Mouse (Mus musculus) kidney, postnatal 10 days (tissue): Measurements from ENCODE around the gene Car8.
"Not testable (repeated sequence)": the region's sequence is repeated elsewhere in the genome, so short reads cannot be mapped to it uniquely, and the experiment has no call there.

Source experiments
- DNase-seq: peaks from one replicate; pipeline ENCODE4 v3.0.0; 2021; ENCODE audit warnings: mixed read lengths

Car8 gene

GRCm38 (mm10) chr4:8201631-8202030 lies 37.2 kb downstream of the Car8 start:
- no peak for DNase-seq

GRCm38 (mm10) chr4:8200081-8200480 lies 38.8 kb downstream of the Car8 start:
- peak; percentile 33 for DNase-seq

GRCm38 (mm10) chr4:8198033-8198432 lies 40.8 kb downstream of the Car8 start:
- DNase-seq = peak; percentile 58

GRCm38 (mm10) chr4:8190441-8190840 lies 48.4 kb downstream of the Car8 start:
- DNase-seq = no peak

- no peak for DNase-seq
Observed at GRCm38 (mm10) chr4:8186921-8187687, 51.7 kb downstream of the Car8 start.

- DNase-seq = no peak
Observed at GRCm38 (mm10) chr4:8180576-8180975, 58.3 kb downstream of the Car8 start.

DNA sequence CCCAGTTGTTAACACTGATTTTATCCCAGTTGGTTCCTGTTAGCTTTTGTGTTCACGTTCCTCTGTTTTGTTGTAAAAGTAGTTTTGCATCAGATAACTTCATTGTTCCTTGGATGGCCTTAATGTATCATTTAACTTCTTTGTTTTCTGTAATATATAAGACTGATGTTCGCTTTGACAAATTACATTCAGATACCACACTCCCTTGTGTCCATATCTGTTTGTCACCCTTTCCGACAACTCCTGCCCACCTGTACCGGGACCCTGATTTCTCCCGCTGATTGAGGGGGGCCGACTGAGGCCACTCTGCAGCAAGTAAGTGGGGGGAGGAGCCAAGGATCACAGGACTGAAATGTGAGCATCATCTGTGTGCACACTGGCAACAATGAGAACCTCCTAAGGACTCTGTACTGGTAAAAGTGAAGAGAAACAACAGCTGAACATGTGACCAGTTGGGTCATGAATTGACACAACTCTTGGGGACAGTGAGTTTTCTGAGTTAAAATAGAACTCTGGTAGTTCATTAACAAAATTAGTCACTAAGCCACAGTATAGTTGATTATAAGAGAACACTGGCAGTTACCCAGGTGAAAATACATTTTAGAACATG lies 84.1 kb downstream of the Car8 start:
- DNase-seq = no peak

DNA sequence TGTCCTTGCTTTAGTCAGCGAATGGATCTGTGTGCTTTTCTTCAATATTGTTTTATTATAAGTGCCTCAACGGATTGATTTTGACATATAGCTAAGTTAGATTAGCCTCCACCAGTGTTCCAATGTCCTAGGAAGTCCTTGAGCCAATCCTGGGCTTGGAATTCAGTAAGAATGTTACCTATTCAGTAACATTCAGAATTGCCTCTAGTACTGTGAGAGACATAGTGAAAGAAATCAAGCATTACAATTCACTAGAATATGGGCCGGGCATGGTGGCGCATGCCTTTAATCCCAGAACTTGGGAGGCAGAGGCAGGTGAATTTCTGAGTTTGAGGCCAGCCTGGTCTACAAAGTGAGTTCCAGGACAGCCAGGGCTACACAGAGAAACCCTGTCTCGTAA lies 84.9 kb downstream of the Car8 start:
- DNase-seq = not testable (repeated sequence)

- no peak for DNase-seq
Observed at GRCm38 (mm10) chr4:8137403-8137802, 101.4 kb downstream of the Car8 start.

DNA sequence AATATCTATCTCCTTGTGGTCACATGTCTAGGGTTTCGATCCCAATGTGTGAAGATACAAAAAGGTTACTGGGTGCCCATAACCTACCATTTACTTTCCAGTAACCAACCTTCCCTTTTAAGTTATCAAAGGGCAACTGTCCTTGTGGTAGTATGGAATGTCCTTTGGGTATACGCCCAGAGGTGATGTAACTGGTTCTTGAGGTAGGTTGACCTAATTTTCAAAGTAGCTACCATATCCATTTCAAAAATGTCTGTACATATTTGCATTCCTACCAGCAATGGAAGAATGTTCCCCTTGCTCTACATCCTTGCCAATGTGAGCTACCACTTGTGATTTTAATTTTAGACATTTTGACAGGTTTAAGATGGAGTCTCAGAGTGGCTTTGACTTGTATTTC lies 106.8 kb downstream of the Car8 start:
- DNase-seq = no peak

- DNase-seq = peak; percentile 28
Observed at GRCm38 (mm10) chr4:8113558-8113957, 125.3 kb downstream of the Car8 start.

DNA sequence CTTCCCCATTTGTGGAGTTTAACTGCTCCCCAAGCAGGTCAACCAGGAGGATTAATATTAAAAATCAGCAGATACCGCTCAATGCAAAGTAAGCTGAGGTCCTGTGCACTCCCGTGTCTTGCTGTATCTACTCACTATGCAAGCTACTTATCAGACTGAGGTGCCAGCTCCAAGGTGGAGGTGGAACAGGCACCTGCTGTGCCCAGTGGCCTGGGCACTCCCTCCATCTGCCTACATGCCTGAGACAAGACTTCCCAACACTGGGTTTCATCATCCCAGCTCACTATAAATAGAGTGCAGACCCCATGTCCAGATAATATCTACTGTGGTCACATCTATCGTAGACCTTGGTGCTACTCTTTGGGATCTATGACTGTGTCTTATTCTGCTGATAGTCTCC lies 127.0 kb downstream of the Car8 start:
- no peak for DNase-seq

DNA sequence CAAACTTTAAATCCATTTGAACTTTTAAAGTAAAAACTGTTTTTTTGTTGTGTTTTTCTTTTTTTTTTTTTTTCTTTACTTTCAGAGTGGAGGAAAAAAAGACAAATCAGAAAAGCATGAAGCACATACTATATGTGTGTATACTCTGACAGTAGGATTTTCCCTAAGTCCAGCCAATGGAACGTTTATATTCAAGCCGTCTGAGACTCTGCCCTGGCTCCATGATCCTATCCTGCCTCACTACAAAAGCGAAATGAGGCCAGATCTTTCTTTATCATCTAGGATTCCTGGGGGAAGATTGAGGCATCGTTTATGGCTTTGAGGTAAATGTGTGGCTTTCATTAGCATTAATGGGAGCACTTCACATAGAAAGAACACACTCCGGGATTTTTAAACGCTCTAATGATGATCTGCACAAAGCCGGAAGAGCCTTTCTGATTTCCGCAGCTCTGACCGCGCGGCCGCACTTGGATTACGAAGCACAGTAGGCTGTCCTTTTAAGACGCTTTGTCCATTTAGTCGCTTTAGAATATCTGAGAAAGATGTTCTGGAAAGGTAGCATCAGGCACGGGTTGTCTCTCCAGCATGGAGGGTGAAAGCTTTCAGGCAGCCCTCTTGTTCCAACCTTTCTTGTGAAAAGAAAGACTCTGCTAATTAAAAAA lies 128.8 kb downstream of the Car8 start:
- no peak for DNase-seq

- no peak for DNase-seq
Observed at GRCm38 (mm10) chr4:8101466-8101865, 137.4 kb downstream of the Car8 start.

- DNase-seq = no peak
Observed at GRCm38 (mm10) chr4:8098084-8098483, 140.8 kb downstream of the Car8 start.

DNA sequence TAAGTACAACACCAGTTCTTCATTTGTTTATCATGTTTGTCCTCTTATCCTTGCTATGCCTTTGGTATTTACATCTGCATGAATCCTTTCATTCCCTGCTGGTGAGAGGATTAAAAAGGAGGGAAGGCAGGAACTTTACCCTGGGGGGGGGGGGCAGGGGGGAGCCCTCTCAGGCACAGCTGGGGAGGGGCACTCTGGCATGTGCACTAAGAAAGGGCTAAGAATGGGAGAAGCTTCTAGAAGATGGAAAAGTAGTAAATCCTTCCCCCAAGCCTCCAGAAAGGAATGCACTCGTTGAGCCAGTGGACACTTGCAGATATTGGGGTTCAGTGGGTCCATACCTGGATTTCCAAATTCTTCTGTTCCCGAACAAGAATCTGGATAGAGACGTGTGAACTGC lies 141.2 kb downstream of the Car8 start:
- no peak for DNase-seq

DNA sequence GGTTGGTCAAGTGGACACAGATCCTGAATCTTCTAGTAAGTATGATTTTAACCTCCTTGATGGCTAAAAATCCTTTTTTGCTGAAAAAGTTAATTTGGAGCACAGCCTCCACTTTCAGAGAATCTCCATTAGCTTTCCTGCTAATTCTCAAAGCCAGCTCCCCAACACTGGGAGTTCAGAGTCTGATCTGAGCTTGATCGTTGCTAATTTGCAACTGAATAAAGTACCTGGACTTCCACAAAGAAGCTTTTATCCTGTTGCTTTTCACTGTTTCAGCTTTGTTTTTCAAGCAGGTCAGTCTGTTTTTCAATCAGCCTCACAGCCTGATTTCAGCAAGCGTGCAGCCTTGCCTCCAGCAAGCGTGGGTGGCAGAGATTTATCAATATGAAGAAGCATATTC lies 145.3 kb downstream of the Car8 start:
- DNase-seq = not testable (repeated sequence)
